Mouse (Mus musculus) G1E (cell line): ENCODE results near the gene Nmur1.

Experiments
- CTCF ChIP-seq: IDR thresholded peaks from 2 replicates; pipeline ENCODE4 v1.5.1; 2012; ENCODE audit warnings: low read depth, low read length, inconsistent platforms, mixed read lengths
- GATA1 ChIP-seq: IDR thresholded peaks from 2 replicates; pipeline ENCODE4 v1.6.1; 2012; ENCODE audit warnings: borderline replicate concordance, low read length, inconsistent platforms, mixed read lengths
- GATA2 ChIP-seq: IDR thresholded peaks from 2 replicates; pipeline ENCODE4 v1.6.1; 2012; ENCODE audit warnings: low read depth, low read length, inconsistent platforms, borderline replicate concordance
- POLR2AphosphoS5 ChIP-seq: IDR thresholded peaks from 2 replicates; pipeline ENCODE4 v1.6.1; 2012; ENCODE audit warnings: low read depth, low read length, inconsistent platforms; ENCODE audit not compliant: insufficient replicate concordance
- TAL1 ChIP-seq: conservative IDR thresholded peaks from 2 replicates; pipeline ENCODE4 v1.6.1; 2012; ENCODE audit warnings: low read depth, low read length, inconsistent platforms, mixed read lengths

DNA sequence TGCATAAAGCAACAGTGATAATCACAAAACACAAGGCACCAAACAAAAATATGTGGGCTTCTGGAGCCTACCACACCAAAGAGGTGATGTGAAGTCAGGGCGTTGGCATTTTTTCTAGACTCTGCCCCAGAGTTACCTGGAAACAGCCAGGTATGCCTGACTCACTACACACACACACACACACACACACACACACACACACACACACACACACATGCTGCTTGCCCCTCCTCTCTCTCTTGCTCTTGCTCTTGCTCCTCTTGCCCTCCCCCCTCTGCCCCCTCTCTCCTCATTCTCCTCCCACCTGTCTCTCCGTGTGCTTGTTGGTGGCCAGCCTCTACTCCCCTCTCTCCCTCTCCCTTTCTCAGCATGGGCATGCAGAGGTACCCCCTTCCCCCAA is 89.7 kb downstream of the Nmur1 start:
- no peak for TF ChIP-seq CTCF
- TF ChIP-seq GATA1: no peak
- no peak for TF ChIP-seq GATA2
- no peak for TF ChIP-seq TAL1
- no peak for TF ChIP-seq POLR2AphosphoS5
